Mouse (Mus musculus) cerebellum, adult (tissue): Measurements from ENCODE around the gene Megf6.

ENCODE experiments used
- ATAC-seq: cut with Nextera tagmentation; 2 replicates; pipeline ENCODE4 v1.9.2; 2017; ENCODE audit warnings: mild to moderate bottlenecking, moderate library complexity, mixed read lengths; ENCODE audit not compliant: insufficient number of reproducible peaks, low FRiP score, low TSS enrichment

Megf6 gene

DNA sequence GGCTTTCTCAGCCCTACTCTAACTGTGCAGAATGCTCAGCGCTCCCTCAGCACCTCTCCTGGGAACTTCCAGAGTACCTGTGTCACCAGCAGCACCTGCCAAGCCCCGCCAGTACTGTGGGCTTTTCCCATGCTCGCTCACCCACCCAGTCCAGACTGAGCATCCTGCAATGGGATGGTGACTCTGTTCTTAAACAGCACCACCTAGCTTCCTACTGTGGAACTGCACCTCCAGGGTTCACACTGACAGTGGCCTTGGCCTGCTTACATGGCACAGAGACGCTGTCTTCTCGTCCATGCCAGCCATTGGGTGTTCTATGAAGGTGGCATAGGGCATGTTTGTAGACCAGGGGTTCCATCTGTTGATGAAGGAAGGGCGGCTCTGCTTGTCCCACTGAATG, 11.5 kb upstream of the Megf6 start:
- ATAC-seq = no peak

- ATAC-seq = peak; percentile 3; the same call in 1 of the 2 replicates
Measured at GRCm38 (mm10) chr4:154159961-154160537, 10.5 kb upstream of the Megf6 start.

GRCm38 (mm10) chr4:154160538-154161390, 9.8 kb upstream of the Megf6 start, which contains the start of gene Tprgl:
TSS of gene Tprgl (minus strand) at chr4:154160666.
- peak; percentile 94 for ATAC-seq

DNA sequence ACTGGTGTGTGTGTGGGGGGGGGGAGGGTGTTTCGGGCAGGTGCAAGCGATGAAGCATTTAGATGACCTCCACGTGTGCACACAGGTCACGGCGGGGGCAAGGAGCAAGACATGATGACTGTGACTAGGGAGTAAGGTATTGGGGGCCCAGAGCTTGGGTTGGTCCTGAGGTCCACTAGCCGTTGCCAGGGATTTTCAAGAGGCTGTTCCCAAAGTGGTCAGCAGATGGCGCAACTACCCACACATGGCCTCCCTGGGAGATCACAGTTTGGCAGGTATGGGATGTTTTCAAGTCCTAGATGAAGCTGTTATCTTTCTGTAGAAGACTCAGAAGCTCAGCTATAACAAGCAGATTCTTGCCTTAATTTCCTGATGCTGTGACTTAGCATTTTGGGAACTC, 7.2 kb upstream of the Megf6 start:
- no peak for ATAC-seq

DNA sequence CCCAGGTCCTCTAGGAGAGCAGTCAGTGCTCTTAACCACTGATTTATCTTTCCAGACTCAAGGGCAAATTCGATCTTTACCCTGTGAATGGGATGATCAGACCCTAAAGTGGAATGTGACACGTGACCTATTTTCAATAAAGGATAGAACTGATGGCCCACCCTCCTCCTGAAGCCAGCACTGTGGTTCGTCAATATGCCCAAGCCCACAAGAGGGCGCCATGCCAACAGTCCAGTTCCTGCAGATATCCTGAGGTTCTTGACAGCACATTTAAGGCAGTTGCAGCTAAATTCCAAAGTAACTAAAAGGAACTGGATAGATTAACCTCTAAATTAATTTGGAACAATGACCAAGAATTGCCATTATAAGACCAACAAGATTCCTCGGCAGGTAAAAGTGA, 3.5 kb upstream of the Megf6 start:
- no peak for ATAC-seq

DNA sequence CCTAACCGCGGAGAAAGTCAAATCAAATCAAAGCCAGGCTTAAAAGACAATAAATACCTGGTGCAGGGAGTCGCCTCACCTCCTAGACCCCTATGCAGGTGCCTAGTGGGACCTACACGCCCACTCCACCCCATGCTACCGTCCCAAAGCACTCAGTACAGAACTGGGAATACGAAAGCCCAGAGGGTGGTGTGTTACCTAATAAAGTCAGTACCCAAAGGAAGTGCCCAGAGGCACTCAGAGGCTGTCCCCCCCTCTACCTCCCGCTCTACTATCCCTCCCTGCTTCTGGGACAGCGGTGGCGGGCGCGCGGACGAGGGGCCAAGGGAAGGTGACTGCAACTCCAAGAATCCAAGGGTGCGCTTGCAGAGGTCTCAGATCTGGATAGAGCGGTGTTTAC, 509 bp upstream of the Megf6 start:
- ATAC-seq = no peak

DNA sequence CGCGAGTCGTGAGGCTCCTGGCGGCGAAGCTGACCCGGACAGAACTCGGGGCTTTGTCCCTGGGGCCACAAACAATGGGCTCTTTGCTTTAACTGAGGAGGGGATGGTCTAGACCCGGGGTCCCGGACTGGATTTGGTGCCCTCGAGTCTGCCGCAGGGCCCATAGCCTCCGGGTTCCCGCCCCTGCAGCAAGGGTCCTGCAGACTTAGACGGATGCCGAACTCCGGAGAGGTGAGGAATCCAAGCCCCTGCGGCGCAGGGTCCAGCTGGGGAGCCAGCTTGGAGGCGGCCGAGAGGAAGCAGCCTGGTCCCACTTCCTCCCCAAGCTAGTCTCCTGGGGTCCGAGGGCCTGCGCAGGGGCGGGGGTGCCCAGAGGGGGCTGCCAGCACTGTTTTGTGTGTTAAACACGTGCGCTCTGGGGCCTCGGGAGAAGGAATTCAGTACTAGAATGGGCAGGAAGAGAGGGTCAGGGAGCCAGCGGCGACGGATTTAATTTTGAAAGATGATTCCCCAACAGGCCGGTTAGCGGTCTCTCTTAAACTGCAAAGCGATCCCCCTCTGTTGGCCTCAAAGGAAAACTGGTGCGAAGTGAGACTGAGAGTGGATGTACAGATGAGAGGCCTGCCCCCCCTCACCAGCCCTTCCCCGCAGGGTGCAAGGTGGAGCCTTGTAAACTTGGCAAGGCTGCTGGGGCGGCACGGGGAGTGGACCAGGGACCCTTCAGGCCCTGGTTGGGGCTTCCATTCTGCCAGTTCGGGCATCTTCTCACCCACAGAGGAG, 811 bp downstream of the Megf6 start:
- no peak for ATAC-seq

DNA sequence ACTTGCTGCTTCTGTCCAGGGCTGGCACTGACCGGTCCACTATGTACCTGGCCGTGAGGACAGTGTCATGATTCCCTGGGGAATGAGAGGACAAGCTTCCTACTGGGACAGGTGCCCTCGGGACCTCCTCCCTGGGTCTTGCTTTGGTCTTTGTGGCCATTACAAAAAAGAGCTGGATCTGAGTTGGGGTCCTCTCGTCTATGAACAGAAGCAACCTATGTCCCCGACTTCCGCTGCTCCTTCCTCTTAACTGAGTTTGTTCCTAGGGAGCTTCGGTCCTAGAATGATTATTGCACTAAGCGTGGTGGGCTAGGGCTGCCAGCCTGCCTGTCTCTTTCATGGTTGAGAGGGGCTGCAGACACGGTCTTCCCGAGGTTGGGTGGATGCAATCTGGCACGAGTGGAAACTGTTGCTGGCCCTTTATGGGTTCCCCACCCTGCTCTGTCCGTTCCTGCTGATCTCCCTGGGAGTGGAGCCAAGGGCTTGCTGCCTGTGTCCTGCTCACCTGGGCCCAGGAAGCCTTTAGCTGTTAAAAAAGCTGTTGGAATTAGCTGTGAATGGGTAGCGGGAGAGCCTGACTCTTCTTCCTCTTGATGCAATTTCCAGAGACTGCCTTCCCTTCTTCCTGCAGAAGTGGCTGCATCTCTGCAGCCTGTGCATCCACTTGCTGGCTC, 1.5 kb downstream of the Megf6 start:
- no peak for ATAC-seq

- ATAC-seq = no peak
Measured at GRCm38 (mm10) chr4:154177257-154177656, 6.7 kb downstream of the Megf6 start.

DNA sequence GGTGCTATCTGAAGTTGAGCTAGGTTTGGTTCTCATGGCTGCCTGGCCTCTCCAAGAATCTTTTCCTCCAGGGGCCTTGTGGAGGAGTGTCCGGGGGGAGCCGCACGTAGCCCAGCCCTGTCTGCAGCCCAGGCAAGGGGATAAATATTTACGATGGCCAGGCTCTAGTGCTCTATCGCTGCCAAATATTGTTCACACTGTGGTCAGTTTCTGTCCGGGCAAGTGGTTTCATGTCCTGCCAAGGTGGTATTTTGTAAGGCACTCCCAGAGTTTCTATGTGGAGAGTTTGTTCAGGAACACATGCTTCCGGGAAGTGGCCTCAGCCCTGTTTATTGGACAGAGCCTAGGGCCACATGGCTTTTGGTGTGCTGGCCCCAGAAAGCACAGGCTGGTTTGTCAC, 10.5 kb downstream of the Megf6 start:
- ATAC-seq = no peak

- ATAC-seq = no peak
Measured at GRCm38 (mm10) chr4:154183566-154183965, 13.0 kb downstream of the Megf6 start.

DNA sequence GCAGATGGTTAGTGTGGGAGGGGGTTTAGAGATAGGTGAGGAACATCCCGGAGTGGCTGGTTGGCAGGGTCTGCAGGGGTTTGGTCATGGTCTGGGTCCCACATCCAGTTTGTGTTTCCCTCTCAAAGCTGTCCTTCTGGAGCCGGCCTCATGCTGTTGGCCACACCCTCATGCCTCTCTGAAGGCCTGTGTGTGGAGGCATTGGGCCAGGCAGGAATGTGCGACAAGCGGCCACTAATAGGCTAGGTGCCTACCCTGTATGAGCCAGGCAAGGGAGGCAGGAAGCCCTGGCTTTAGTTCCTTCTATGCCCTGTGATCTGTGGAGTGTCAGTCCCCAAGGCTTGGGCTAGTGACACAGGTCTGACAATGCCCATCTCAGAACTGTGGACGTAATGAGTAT, 14.5 kb downstream of the Megf6 start:
- ATAC-seq = no peak

DNA sequence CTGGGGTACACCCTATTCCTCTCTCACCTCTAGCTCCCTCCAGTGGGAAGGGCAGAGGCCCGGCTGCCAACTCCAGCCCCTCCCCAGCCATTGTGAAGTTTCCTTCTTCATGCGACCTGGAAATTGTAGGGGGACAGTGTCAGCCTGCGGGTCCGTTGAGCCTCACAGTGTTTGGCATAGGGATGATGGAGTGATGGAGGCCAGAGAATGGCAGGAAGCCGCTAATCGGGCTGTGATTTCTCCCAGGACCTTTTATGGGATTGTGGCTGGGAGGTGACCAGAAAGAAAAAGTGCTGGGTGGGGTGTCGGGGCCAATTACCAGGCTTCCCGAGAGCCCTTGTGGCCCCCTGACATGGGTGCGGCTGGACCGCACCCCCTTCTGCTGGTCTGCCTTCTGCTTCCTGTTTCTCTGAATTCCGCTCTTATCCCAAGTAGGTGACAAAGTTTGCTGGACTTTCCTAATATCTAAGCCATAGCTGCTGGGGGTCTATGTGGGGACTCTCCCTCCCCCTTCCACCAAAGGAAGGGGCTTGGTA, 15.5 kb downstream of the Megf6 start:
- ATAC-seq = no peak

DNA sequence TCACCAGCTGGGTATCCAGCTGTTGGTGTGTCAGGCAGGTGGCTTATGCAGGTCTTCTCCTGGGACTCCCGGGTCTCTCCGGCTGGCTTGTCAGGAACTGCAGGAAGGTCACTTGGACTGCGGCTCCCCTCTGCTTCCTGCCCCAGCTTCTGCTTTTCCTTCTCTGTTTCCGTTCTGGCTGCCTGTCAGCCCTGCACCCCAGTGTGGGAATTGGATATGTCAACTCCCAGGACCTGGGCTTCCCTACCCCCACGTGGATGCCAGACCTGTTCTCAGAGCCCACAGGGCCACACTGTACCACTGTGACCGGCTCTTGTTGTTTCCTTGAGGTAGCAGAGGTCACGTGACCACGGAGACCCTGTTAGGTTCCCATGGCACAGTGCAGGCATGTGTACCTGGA, 18.4 kb downstream of the Megf6 start:
- ATAC-seq = no peak

- ATAC-seq = no peak
Measured at GRCm38 (mm10) chr4:154197961-154198360, 27.4 kb downstream of the Megf6 start.

GRCm38 (mm10) chr4:154198377-154198961, 27.9 kb downstream of the Megf6 start:
- ATAC-seq = no peak

- ATAC-seq = no peak
Measured at GRCm38 (mm10) chr4:154201511-154201910, 31.0 kb downstream of the Megf6 start.

- peak; percentile 68 for ATAC-seq
Measured at GRCm38 (mm10) chr4:154204532-154204931, 34.0 kb downstream of the Megf6 start.

DNA sequence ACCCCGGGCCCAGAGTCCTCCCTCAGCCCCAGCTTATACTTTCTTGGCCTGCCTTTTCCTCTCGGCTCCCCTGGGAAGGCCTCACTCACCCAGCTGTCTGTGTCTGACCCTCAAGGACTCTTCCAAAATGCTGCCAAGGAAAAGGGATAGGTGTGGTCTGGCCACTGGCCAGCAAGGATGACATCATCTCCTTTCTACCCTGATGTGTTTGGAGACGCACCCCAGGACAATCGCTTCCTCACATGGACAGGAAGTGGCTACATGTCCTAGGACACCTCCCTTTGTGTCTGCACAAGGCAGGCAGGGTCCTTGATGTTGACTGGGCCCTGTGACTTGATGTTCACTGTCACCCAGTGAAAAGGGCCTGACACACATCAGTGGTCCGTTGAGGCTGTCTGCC, 34.9 kb downstream of the Megf6 start:
- no peak for ATAC-seq

DNA sequence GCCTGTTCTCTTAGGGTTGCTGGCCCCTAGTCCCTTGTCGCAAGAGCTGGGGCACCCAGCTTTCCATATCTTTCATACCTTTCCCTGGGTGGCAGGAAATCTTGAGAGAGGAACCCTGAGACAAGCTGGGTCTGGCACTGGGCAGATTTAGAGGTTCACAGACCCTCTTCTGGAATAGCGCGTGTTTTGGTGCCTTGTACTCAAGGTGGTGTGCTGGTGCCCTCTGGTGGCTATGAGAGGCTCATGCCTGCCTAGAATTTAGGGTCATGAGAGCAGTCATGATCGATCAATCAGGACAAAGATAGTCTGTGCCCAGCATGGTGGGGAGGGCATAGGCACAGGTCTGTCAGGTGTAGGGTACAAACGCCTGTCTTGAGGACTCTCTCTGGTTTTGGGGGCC, 36.7 kb downstream of the Megf6 start:
- ATAC-seq = no peak
